Mouse (Mus musculus): ENCODE results near the gene Il17c. TPM values are rescaled to one million over a fixed set of nuclear protein-coding genes. Genes with fewer than 3 reads are reported as not detected.
A peak's percentile ranks its signal among the peaks of the same experiment; 100 is the strongest.

Gene Il17c
- polyA plus RNA-seq, 1 experiment from 2014 or later = not detected

- Histone ChIP-seq H3K27ac (replicated peaks) (no peak overlapping the region), H3K9ac (replicated peaks) (no peak overlapping the region), H3K27me3 (replicated peaks) (no peaks in the 10 kb centered on the region), H3K36me3 (peaks cover 97% of the 10 kb centered on the region), H3K9me3 (replicated peaks) (no peaks in the 10 kb centered on the region), H3K4me3 (replicated peaks) (no peak overlapping the region), H3K4me2 (no peak overlapping the region), H3K4me1 (no peaks in the 10 kb centered on the region)
- 97% methylated on average over 7 of the region's 7 CpGs for WGBS
- ATAC-seq (ENCODE audit: low FRiP score) = no peak
Measured at GRCm38 (mm10) chr8:122407678-122408077, 14.1 kb upstream of the Il17c start.

GRCm38 (mm10) chr8:122414311-122414710 is 7.5 kb upstream of the Il17c start:
- Histone ChIP-seq H3K4me3 (replicated peaks) (no peak overlapping the region), H3K9me3 (replicated peaks) (no peaks in the 10 kb centered on the region), H3K4me2 (no peak overlapping the region), H3K9ac (replicated peaks) (no peak overlapping the region), H3K27ac (replicated peaks) (no peak overlapping the region), H3K27me3 (replicated peaks) (no peaks in the 10 kb centered on the region), H3K36me3 (peaks cover 93% of the 10 kb centered on the region), H3K4me1 (no peaks in the 10 kb centered on the region)
- WGBS = 85% methylated on average over 9 of the region's 9 CpGs
- ATAC-seq (ENCODE audit: low FRiP score) = no peak

GRCm38 (mm10) chr8:122415554-122415953 is 6.3 kb upstream of the Il17c start:
- H3K4me1 ChIP-seq = no peaks in the 10 kb centered on the region
- no peaks in the 10 kb centered on the region for H3K9me3 ChIP-seq (replicated peaks)
- H3K27me3 ChIP-seq (replicated peaks) = no peaks in the 10 kb centered on the region
- no peak overlapping the region for H3K4me2 ChIP-seq
- ATAC-seq (ENCODE audit: low FRiP score) = no peak
- no peak overlapping the region for H3K9ac ChIP-seq (replicated peaks)
- H3K36me3 ChIP-seq = peaks cover 81% of the 10 kb centered on the region
- H3K4me3 ChIP-seq (replicated peaks) = no peak overlapping the region
- WGBS = 93% methylated on average over 6 of the region's 6 CpGs
- no peak overlapping the region for H3K27ac ChIP-seq (replicated peaks)

- Histone ChIP-seq H3K9me3 (replicated peaks) (no peaks in the 10 kb centered on the region), H3K36me3 (peaks cover 36% of the 10 kb centered on the region), H3K27ac (replicated peaks) (no peak overlapping the region), H3K4me1 (no peaks in the 10 kb centered on the region), H3K4me2 (no peak overlapping the region), H3K4me3 (replicated peaks) (no peak overlapping the region), H3K9ac (replicated peaks) (no peak overlapping the region), H3K27me3 (replicated peaks) (no peaks in the 10 kb centered on the region)
- ATAC-seq (ENCODE audit: low FRiP score) = no peak
- WGBS = 65% methylated on average over 9 of the region's 9 CpGs
Measured at GRCm38 (mm10) chr8:122419881-122420555, 1.8 kb upstream of the Il17c start.

- H3K4me3 ChIP-seq (replicated peaks) = no peak overlapping the region
- ATAC-seq (ENCODE audit: low FRiP score) = no peak
- no peak overlapping the region for H3K27ac ChIP-seq (replicated peaks)
- H3K36me3 ChIP-seq = 0 out of 2 replicates have a peak, but pooled peaks cover 7% of the 10 kb centered on the region
- H3K27me3 ChIP-seq (replicated peaks) = no peaks in the 10 kb centered on the region
- H3K9ac ChIP-seq (replicated peaks) = no peak overlapping the region
- no peaks in the 10 kb centered on the region for H3K4me1 ChIP-seq
- WGBS = 89% methylated on average over 24 of the region's 24 CpGs
- no peak overlapping the region for H3K4me2 ChIP-seq
- no peaks in the 10 kb centered on the region for H3K9me3 ChIP-seq (replicated peaks)
Measured at GRCm38 (mm10) chr8:122423217-122423616, 1.4 kb downstream of the Il17c start.

- Histone ChIP-seq H3K9ac (replicated peaks) (no peak overlapping the region), H3K4me3 (replicated peaks) (no peak overlapping the region), H3K36me3 (0 out of 2 replicates have a peak, but pooled peaks cover 3% of the 10 kb centered on the region), H3K4me2 (no peak overlapping the region), H3K9me3 (replicated peaks) (no peaks in the 10 kb centered on the region), H3K4me1 (no peaks in the 10 kb centered on the region), H3K27me3 (replicated peaks) (no peaks in the 10 kb centered on the region), H3K27ac (replicated peaks) (no peak overlapping the region)
- 63% methylated on average over 5 of the region's 5 CpGs for WGBS
- no peak for ATAC-seq (ENCODE audit: low FRiP score)
Measured at GRCm38 (mm10) chr8:122423659-122424058, 1.8 kb downstream of the Il17c start.

GRCm38 (mm10) chr8:122426145-122426544 is 4.3 kb downstream of the Il17c start:
- Histone ChIP-seq H3K4me2 (no peak overlapping the region), H3K9ac (replicated peaks) (no peak overlapping the region), H3K27me3 (replicated peaks) (no peaks in the 10 kb centered on the region), H3K9me3 (replicated peaks) (no peaks in the 10 kb centered on the region), H3K4me3 (replicated peaks) (no peak overlapping the region), H3K4me1 (no peaks in the 10 kb centered on the region), H3K36me3 (no peaks in the 10 kb centered on the region), H3K27ac (replicated peaks) (no peak overlapping the region)
- whole genome bisulfite sequencing = 81% methylated on average over 9 of the region's 9 CpGs
- no peak for ATAC-seq (ENCODE audit: low FRiP score)

- H3K9ac ChIP-seq (replicated peaks) = no peak overlapping the region
Measured at GRCm38 (mm10) chr8:122427607-122428006, 5.8 kb downstream of the Il17c start.

GRCm38 (mm10) chr8:122428163-122428562 is 6.3 kb downstream of the Il17c start:
- Histone ChIP-seq H3K4me3 (replicated peaks) (no peak overlapping the region), H3K4me2 (no peak overlapping the region), H3K27me3 (replicated peaks) (no peaks in the 10 kb centered on the region), H3K9me3 (replicated peaks) (no peaks in the 10 kb centered on the region), H3K9ac (replicated peaks) (no peak overlapping the region), H3K4me1 (peaks cover 12% of the 10 kb centered on the region), H3K27ac (replicated peaks) (no peak overlapping the region), H3K36me3 (no peaks in the 10 kb centered on the region; the same call in 1 of the 2 replicates)
- no peak for ATAC-seq (ENCODE audit: low FRiP score)
- WGBS = 94% methylated on average over 9 of the region's 9 CpGs

More at GRCm38 (mm10) chr8:122427607-122428006, 5.8 kb downstream of the Il17c start:
- 93% methylated on average over 7 of the region's 7 CpGs for WGBS
- Histone ChIP-seq H3K4me1 (peaks cover 9% of the 10 kb centered on the region), H3K4me3 (replicated peaks) (no peak overlapping the region), H3K27ac (replicated peaks) (no peak overlapping the region), H3K27me3 (replicated peaks) (no peaks in the 10 kb centered on the region), H3K36me3 (no peaks in the 10 kb centered on the region), H3K4me2 (no peak overlapping the region), H3K9me3 (replicated peaks) (no peaks in the 10 kb centered on the region)
- ATAC-seq (ENCODE audit: low FRiP score) = no peak

- H3K27ac ChIP-seq (replicated peaks) = no peak overlapping the region
- no peak overlapping the region for H3K4me3 ChIP-seq (replicated peaks)
- peaks cover 9% of the 10 kb centered on the region for H3K36me3 ChIP-seq
- H3K9me3 ChIP-seq (replicated peaks) = no peaks in the 10 kb centered on the region
- H3K4me1 ChIP-seq = peaks cover 12% of the 10 kb centered on the region
- H3K27me3 ChIP-seq (replicated peaks) = no peaks in the 10 kb centered on the region
- no peak overlapping the region for H3K4me2 ChIP-seq
- no peak for ATAC-seq (ENCODE audit: low FRiP score)
- WGBS = 89% methylated on average over 10 of the region's 10 CpGs
- H3K9ac ChIP-seq (replicated peaks) = no peak overlapping the region
Measured at GRCm38 (mm10) chr8:122430058-122430636, 8.3 kb downstream of the Il17c start.

GRCm38 (mm10) chr8:122430646-122431045 is 8.8 kb downstream of the Il17c start:
- no peak for ATAC-seq (ENCODE audit: low FRiP score)
- Histone ChIP-seq H3K27me3 (replicated peaks) (no peaks in the 10 kb centered on the region), H3K27ac (replicated peaks) (no peak overlapping the region), H3K4me2 (no peak overlapping the region), H3K9ac (replicated peaks) (no peak overlapping the region), H3K4me1 (peaks cover 12% of the 10 kb centered on the region), H3K4me3 (replicated peaks) (no peak overlapping the region), H3K9me3 (replicated peaks) (no peaks in the 10 kb centered on the region), H3K36me3 (peaks cover 14% of the 10 kb centered on the region)
- 88% methylated on average over 3 of the region's 3 CpGs for WGBS

- Histone ChIP-seq H3K4me2 (peak overlapping the region; percentile 59), H3K27ac (replicated peaks) (peak overlapping the region; percentile 60; the same call in 1 of the 2 replicates), H3K27me3 (replicated peaks) (no peaks in the 10 kb centered on the region), H3K36me3 (peaks cover 26% of the 10 kb centered on the region), H3K9ac (replicated peaks) (peak overlapping the region; percentile 37; the same call in 1 of the 2 replicates), H3K4me3 (replicated peaks) (peak overlapping the region; percentile 37), H3K4me1 (peaks cover 12% of the 10 kb centered on the region), H3K9me3 (replicated peaks) (no peaks in the 10 kb centered on the region)
- no peak for ATAC-seq (ENCODE audit: low FRiP score)
- WGBS = 38% methylated on average over 18 of the region's 18 CpGs
Measured at GRCm38 (mm10) chr8:122431694-122432442, 10.0 kb downstream of the Il17c start.

Data from neural tube, embryonic 15.5 days (tissue).